Mouse (Mus musculus) ES-E14 (cell line): Measurements from ENCODE around the gene Mrpl33.

Experiments
- CHD2 ChIP-seq: IDR thresholded peaks from 2 replicates; pipeline ENCODE4 v1.6.1; 2014; ENCODE audit warnings: mild to moderate bottlenecking, low read depth, low read length, inconsistent platforms
- HCFC1 ChIP-seq: IDR thresholded peaks from 2 replicates; pipeline ENCODE4 v1.6.1; 2012; ENCODE audit warnings: low read length, inconsistent platforms, borderline replicate concordance; ENCODE audit not compliant: insufficient read depth
- ZC3H11A ChIP-seq: IDR thresholded peaks from 2 replicates; pipeline ENCODE4 v1.6.1; 2012; ENCODE audit warnings: low read depth, mild to moderate bottlenecking, inconsistent platforms, low read length, borderline replicate concordance
- ZNF384 ChIP-seq: IDR thresholded peaks from 2 replicates; pipeline ENCODE4 v1.6.1; 2012; ENCODE audit warnings: low read depth, low read length, inconsistent platforms

DNA sequence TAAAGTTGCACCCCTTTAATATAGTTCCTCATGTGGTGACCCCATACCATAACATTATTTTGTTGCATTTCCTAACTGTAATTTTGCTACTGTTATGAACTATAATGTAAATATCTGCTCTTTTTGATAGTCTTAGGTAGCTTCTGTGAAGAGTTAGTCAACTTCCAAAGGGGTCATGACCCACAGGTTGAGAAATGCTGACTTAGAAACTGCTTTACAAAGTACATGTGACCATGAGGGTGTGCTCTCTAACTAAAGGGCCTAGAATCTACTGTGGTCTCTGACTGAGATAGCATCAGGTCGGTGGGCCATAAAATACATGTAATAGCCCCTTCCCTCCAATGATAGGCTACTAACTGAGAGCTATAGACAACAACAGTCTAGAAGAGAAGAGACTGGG lies 81.3 kb downstream of the Mrpl33 start:
- no peak for TF ChIP-seq ZNF384
- TF ChIP-seq CHD2: no peak
- TF ChIP-seq HCFC1: no peak
- TF ChIP-seq ZC3H11A: no peak
